Mouse (Mus musculus) stomach, postnatal 0 days (tissue): ENCODE data around the gene Rasip1.

ENCODE experiments used
- CTCF ChIP-seq: IDR thresholded peaks from 2 replicates; pipeline ENCODE4 v1.5.1; 2016; ENCODE audit warnings: antibody characterized with exemption, low read depth, mild to moderate bottlenecking, moderate library complexity
- EP300 ChIP-seq: optimal IDR thresholded peaks from 2 replicates; pipeline ENCODE3; 2016; ENCODE audit warnings: antibody characterized with exemption

GRCm38 (mm10) chr7:45637710-45638109, 10.4 kb downstream of the Rasip1 start:
- TF ChIP-seq CTCF: no peak
- TF ChIP-seq EP300: no peak
